Mouse (Mus musculus) hindbrain, embryonic 14.5 days (tissue): ENCODE results near the gene Nrcam. TPM values are rescaled to one million over a fixed set of nuclear protein-coding genes. Genes with fewer than 3 reads are reported as not detected.

ENCODE experiments used
- ATAC-seq: fragments of 200-750 bp; cut with Nextera tagmentation; 2 replicates; pipeline ENCODE4 v1.8.0; 2017; ENCODE audit warnings: moderate number of reproducible peaks, mild to moderate bottlenecking, moderate TSS enrichment, moderate library complexity; ENCODE audit not compliant: low FRiP score
- DNase-seq: peaks from one replicate; pipeline ENCODE4 v3.0.0-alpha.2; 2015; ENCODE audit warnings: low spot score
- H3K27ac ChIP-seq: fragments of 300-500 bp; sonication (generic); 2 replicates; pipeline ENCODE4 v1.5.1; 2014; ENCODE audit warnings: mild to moderate bottlenecking, moderate library complexity
- H3K27me3 ChIP-seq: fragments of 300-500 bp; sonication (generic); 2 replicates; pipeline ENCODE4 v1.6.1; 2014; ENCODE audit warnings: mild to moderate bottlenecking, low read length, mixed read lengths; ENCODE audit not compliant: control insufficient read depth, insufficient read depth
- H3K36me3 ChIP-seq: fragments of 300-500 bp; sonication (generic); replicated peaks from 2 replicates; pipeline ENCODE4 v1.6.1; 2014; ENCODE audit not compliant: control insufficient read depth, insufficient read depth
- H3K4me1 ChIP-seq: fragments of 300-500 bp; sonication (generic); replicated peaks from 2 replicates; pipeline ENCODE4 v1.6.1; 2014; ENCODE audit warnings: antibody characterized with exemption, low read length, mixed read lengths; ENCODE audit not compliant: control insufficient read depth, insufficient read depth
- H3K4me2 ChIP-seq: fragments of 300-500 bp; sonication (generic); replicated peaks from 2 replicates; pipeline ENCODE4 v1.6.1; 2014; ENCODE audit warnings: mild to moderate bottlenecking, moderate library complexity
- H3K4me3 ChIP-seq: fragments of 300-500 bp; sonication (generic); replicated peaks from 2 replicates; pipeline ENCODE4 v1.5.1; 2014; ENCODE audit warnings: mild to moderate bottlenecking, low read length
- H3K9ac ChIP-seq: fragments of 300-500 bp; sonication (generic); 2 replicates; pipeline ENCODE4 v1.6.1; 2014
- H3K9me3 ChIP-seq: fragments of 300-500 bp; sonication (generic); 2 replicates; pipeline ENCODE4 v1.6.1; 2016; ENCODE audit warnings: low read length; ENCODE audit not compliant: control insufficient read depth
- WGBS: fragments of 180-500 bp; shearing (Covaris S2); extraction: QIAGEN DNeasy Blood & Tissue Kit; methylation state at CpG from one replicate; pipeline ENCODE4 v1.1.7; 2014; 5-methylcytosine and 5-hydroxymethylcytosine counted together
- polyA plus RNA-seq: library from polyadenylated mRNA; unstranded; fragments of >200 nt; fragmentation: Nextera tagmentation; extraction: Ambion mirVana; gene quantifications from 2 replicates; pipeline ENCODE4 v1.2.1, GENCODE M21; 2014

Gene Nrcam
- polyA plus RNA-seq, 1 experiment from 2014 or later, result 155 TPM

DNA sequence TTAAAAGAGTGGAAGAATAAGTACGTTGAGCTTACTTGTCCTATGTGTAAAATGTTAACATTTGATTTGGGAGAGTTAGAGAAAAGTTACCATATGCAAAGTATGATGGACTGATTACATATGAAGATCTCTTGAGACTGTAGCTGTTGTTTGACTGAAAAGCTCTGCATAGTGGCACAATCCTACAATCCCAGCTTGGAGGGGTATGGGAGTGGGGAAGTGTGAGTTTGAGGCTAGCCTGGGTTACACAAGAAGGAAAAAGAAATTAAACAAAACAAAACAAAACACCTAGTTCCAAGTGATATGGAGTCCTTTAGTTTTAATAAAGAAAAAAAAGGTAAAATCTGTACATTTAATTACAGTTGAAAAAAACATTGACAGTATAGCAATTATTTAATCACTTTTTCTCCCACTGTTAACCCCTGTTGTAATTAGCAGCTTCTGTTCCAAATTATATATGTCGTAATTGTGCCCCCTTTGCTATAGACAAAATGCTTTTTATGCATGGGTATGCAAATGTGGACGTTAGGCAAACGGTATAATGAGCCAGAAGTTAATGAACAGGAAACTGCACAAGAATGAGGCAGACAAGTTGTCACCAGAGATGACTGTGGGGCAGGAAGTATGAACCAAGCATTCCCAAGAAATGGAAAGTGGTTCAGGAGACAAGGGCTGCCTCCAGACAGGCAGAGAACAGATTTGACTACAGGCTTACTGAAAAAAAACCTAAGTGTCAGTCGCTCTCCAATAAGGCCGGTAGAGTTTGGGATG is 150.8 kb downstream of the Nrcam start:
- Histone ChIP-seq H3K4me3 (no peak overlapping the region), H3K4me1 (peaks cover 4% of the 10 kb centered on the region), H3K27me3 (no peaks in the 10 kb centered on the region), H3K9ac (no peak overlapping the region), H3K9me3 (no peaks in the 10 kb centered on the region), H3K4me2 (no peak overlapping the region), H3K36me3 (no peaks in the 10 kb centered on the region), H3K27ac (peak overlapping the region; percentile 2; the same call in 1 of the 2 replicates)
- ATAC-seq, result peak; percentile 24; the same call in 1 of the 2 replicates
- WGBS, result 54% methylated on average over 6 of the region's 6 CpGs
- DNase-seq, result no peak

DNA sequence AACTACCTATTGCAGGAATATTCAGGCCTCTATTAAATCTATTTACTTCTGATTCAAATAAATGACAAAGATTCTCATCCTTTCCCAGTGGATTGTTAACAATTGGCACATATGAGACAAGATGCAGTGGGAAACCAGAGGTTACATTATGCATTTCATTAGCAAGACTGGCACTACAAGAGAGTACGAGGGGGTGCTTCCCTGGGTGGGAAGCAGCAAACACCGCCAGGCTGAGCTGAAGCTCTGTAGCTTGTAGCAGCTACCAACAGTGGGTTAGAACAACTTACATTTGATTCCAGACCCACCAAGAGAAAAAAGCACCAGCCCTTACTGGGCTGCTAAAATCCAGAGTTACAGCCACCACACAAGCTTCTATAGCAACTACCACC is 151.3 kb downstream of the Nrcam start:
- no peak overlapping the region for H3K4me3 ChIP-seq
- ATAC-seq (no peak), DNase-seq (no peak)
- no peak overlapping the region for H3K9ac ChIP-seq
- H3K9me3 ChIP-seq, result no peaks in the 10 kb centered on the region
- H3K36me3 ChIP-seq, result no peaks in the 10 kb centered on the region
- H3K4me2 ChIP-seq, result no peak overlapping the region
- 37% methylated on average over 2 of the region's 2 CpGs for WGBS
- H3K27me3 ChIP-seq, result no peaks in the 10 kb centered on the region
- H3K4me1 ChIP-seq, result peaks cover 4% of the 10 kb centered on the region
- H3K27ac ChIP-seq, result peak overlapping the region; percentile 2; the same call in 1 of the 2 replicates

DNA sequence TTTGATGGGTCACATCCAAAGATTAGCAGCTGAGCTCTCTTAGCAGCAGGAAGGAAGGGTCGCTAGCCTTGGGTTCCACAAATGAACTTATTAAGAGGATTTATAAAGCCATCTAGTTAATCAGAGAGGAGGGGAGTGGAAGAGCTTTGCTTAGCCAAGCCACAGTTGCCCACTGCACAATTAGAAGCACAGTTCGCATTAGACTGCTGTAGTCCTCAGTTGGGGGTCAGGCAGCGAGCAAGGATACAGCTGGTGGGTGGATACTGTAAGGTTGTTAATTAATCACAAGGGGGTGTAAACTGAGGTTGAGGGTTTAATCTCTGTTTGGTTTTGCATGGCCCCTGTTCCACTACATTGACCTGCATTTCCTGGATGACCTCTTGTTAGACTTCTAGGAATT is 152.7 kb downstream of the Nrcam start:
- Histone ChIP-seq H3K4me2 (no peak overlapping the region), H3K4me1 (peaks cover 4% of the 10 kb centered on the region), H3K27me3 (no peaks in the 10 kb centered on the region), H3K4me3 (no peak overlapping the region), H3K9ac (no peak overlapping the region), H3K27ac (no peak overlapping the region), H3K9me3 (no peaks in the 10 kb centered on the region), H3K36me3 (no peaks in the 10 kb centered on the region)
- no peak for ATAC-seq
- DNase-seq, result no peak
- WGBS, result 58% methylated on average over 3 of the region's 3 CpGs

DNA sequence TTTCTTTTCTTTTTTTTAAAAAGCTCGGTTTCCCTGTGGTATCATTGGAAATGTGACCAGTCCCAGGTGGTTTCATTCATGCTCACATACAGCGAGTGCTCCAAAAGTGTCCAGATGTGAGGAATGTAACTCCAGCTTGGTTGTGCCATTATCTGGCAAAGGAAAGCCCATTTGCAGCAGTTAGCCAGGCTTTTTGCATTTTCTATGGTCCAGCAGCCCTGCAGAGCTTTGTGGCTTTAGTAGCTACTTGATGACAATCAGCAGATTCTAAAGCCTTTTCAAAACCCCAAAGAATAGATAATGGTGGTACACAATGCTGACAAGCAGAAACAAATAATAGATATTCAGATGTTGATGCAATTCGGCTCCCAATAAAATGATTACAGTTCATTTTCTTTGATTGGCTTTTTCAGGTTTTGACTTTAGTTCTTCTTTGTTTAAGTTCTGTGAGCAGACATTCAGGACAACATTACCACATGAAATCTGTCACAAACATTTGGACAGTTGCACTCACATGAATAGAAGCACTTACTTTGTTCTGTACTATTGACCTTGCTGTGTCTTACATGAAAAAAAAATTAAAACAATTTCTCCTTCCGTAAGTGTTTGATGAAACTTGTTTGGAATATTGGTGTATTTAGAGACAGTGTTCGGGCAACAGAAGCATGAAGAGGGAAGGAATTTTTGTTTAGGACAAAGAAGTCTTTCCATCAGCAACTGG is 164.2 kb downstream of the Nrcam start:
- Histone ChIP-seq H3K9me3 (no peaks in the 10 kb centered on the region), H3K4me3 (no peak overlapping the region), H3K27me3 (no peaks in the 10 kb centered on the region), H3K9ac (no peak overlapping the region), H3K36me3 (no peaks in the 10 kb centered on the region), H3K4me2 (no peak overlapping the region), H3K4me1 (no peaks in the 10 kb centered on the region), H3K27ac (no peak overlapping the region; the same call in 1 of the 2 replicates)
- 34% methylated on average over 5 of the region's 5 CpGs for WGBS
- no peak for ATAC-seq
- DNase-seq, result no peak

DNA sequence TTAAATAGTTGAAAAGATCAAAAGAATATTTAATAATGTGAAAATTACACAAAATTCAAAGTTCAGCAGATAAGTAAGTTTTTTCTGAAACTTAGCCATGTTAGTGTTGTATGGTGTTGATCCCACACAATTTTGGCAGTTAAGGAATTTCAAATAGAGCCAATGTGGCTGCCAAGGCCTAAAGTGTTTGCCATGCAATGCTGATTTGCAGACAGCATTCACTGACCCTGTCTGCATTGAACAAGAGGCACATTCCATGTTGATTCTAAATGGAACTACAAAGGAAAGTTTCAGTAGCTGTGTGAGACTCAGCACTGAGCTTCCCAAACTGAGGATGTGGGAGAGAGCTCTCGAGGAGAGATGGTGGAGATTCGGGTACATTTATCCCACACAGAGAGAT is 169.1 kb downstream of the Nrcam start:
- Histone ChIP-seq H3K4me2 (no peak overlapping the region), H3K4me3 (no peak overlapping the region), H3K27me3 (no peaks in the 10 kb centered on the region), H3K9me3 (no peaks in the 10 kb centered on the region), H3K27ac (no peak overlapping the region), H3K4me1 (peaks cover 19% of the 10 kb centered on the region), H3K9ac (no peak overlapping the region), H3K36me3 (no peaks in the 10 kb centered on the region)
- ATAC-seq, result no peak
- DNase-seq, result no peak
- 74% methylated on average over 2 of the region's 2 CpGs for WGBS

DNA sequence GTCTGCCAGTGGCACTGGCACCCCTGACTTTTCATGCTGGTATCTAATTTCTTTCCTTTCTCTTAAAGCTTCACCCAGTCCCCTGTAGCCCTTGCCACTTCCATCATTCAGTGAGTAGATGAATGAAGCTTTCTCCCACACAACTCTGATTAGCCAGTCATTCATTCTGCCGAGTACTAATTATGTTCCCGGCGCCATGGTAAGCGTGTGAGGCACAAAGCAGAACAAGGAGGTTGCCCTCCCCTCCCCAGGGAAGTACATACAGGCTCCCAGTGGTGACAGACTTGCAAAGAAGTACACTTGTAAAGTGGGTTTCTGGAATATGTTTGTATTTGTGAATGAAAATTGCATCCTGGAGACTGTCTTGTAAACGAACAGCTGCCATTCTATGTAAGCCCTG is 170.2 kb downstream of the Nrcam start:
- Histone ChIP-seq H3K4me3 (no peak overlapping the region), H3K36me3 (no peaks in the 10 kb centered on the region), H3K27ac (0 out of 2 replicates have a peak overlapping the region, but pooled peaks have one; percentile 21), H3K9ac (no peak overlapping the region), H3K9me3 (no peaks in the 10 kb centered on the region), H3K4me2 (0 out of 2 replicates have a peak overlapping the region, but pooled peaks have one; percentile 12), H3K4me1 (peaks cover 19% of the 10 kb centered on the region), H3K27me3 (no peaks in the 10 kb centered on the region)
- ATAC-seq (peak; percentile 59; the same call in 1 of the 2 replicates), DNase-seq (no peak)
- 24% methylated on average over 5 of the region's 5 CpGs for WGBS

DNA sequence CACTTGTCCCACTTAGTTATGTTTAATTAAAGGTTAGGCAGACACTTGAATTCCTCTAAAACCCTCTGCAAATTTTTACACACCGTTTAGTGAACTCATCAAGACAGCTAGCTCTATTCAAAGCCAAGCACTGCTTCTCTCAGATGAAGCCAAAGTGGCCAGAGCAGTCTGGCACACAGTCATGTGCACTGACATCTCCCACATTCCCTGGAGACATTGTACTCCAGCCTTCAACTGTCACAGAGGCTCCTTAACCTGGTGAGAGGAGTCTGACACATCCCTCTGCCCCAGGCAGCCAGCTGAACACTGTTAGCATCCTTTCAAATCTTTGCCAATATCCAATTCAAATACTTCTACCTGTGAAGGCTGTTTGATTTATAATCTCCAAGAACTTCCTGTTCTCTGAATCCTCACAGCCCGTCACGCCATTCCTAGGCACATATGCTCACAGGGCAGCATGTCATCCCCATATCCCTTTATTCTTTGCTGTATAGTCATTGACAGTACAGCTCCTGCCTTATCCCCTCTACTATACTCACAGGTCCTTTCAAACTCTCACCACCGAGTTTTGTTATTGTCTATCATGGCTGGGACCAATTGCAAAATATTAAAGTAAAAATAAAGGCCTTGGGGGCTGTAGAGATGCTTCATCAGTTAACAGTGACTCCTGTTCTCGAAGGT is 173.3 kb downstream of the Nrcam start:
- DNase-seq (no peak), ATAC-seq (no peak)
- Histone ChIP-seq H3K4me1 (peaks cover 19% of the 10 kb centered on the region), H3K9me3 (no peaks in the 10 kb centered on the region), H3K27me3 (no peaks in the 10 kb centered on the region), H3K9ac (no peak overlapping the region), H3K4me2 (no peak overlapping the region), H3K27ac (0 out of 2 replicates have a peak overlapping the region, but pooled peaks have one; percentile 20), H3K4me3 (no peak overlapping the region), H3K36me3 (no peaks in the 10 kb centered on the region)
- WGBS, result 64% methylated on average over 5 of the region's 5 CpGs

DNA sequence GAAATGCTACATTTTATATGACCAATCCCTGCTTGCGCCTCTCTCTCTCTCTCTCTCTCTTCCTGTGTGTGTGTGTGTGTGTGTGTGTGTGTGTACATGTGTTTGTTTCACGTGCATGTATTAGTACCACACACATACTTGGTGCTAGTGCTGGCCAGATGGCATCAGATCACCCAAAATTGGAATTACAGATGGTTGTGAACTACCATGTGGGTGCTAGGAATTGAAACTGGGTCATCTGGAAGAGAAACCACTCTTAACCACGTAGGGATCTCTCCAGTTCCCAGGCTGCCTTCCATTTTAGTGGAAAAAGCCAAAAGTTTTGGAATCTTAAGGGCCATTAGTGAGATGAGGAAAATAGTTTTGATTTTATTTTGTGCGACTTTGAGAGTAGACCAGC is 175.1 kb downstream of the Nrcam start:
- H3K27ac ChIP-seq, result no peak overlapping the region
- H3K36me3 ChIP-seq, result no peaks in the 10 kb centered on the region
- WGBS, result 92% methylated on average over 4 of the region's 4 CpGs
- no peak overlapping the region for H3K4me2 ChIP-seq
- H3K27me3 ChIP-seq, result no peaks in the 10 kb centered on the region
- H3K4me1 ChIP-seq, result peaks cover 14% of the 10 kb centered on the region
- no peaks in the 10 kb centered on the region for H3K9me3 ChIP-seq
- no peak for DNase-seq
- no peak overlapping the region for H3K4me3 ChIP-seq
- no peak for ATAC-seq
- no peak overlapping the region for H3K9ac ChIP-seq

DNA sequence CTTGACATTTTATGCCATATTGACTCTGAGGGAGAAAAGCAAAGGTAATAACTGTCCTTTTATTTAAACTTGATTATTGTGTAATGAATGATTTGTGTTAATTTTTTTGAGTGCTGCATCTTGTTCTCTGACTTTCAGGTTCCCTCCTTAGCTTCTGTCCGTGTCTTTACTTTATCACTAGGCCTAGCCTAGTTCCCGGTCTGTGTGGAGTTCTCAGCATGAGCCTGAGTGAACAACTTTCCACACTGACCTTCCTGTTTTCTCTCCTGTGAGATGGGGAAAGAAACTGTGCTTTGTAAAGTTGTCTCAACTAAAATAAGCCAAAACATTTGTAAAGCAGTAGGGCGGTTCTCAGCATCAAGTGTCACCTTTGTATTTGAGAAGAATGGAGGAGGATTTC is 179.9 kb downstream of the Nrcam start:
- WGBS, result 74% methylated on average over 3 of the region's 3 CpGs
- H3K9ac ChIP-seq, result no peak overlapping the region
- H3K27ac ChIP-seq, result no peak overlapping the region

More for the DNA sequence above, 179.9 kb downstream of the Nrcam start:
- Histone ChIP-seq H3K36me3 (no peaks in the 10 kb centered on the region), H3K9me3 (no peaks in the 10 kb centered on the region), H3K4me1 (peaks cover 7% of the 10 kb centered on the region; the same call in 1 of the 2 replicates), H3K27me3 (no peaks in the 10 kb centered on the region), H3K4me3 (no peak overlapping the region), H3K4me2 (no peak overlapping the region)
- DNase-seq (no peak), ATAC-seq (no peak)
